Mouse (Mus musculus) left cerebral cortex, adult 8-10 months (tissue): Measurements from ENCODE around the gene Tmem86b. TPM values are rescaled to one million over a fixed set of nuclear protein-coding genes. Genes with fewer than 3 reads are reported as not detected.

Source experiments
- microRNA-seq, 2 experiments: library from miRNA; unstranded; fragments of <30 nt; microRNA quantifications; one replicate each; pipeline ENCODE4 v1.2.0; 2022
- total RNA-seq, 4 experiments: library from RNA; stranded (reverse); gene quantifications; 2 replicates each; pipeline ENCODE4 v1.2.4; 2022

The Tmem86b gene
- total RNA-seq, 4 experiments from 2014 or later = 9.1 to 12.5 (median 12.2) TPM

Small RNA genes within 50 kb of the gene (microRNA-seq; reads per million reads assigned to microRNA genes)
- gene Gm23577 = 0 reads per million in 2 experiments

Other genes starting within 250 kb of the Tmem86b start
- not detected for gene Gp6, start 233.7 kb downstream of the Tmem86b start, total RNA-seq
- 10 to 100 TPM; 27.5 to 29.5 (median 27.8) TPM for gene Rdh13, start 185.8 kb downstream of the Tmem86b start, total RNA-seq
- gene Eps8l1, start 170.7 kb downstream of the Tmem86b start, total RNA-seq = 1 to 10 TPM; 1.5 to 3.6 (median 2.9) TPM
- 100 to 1,000 TPM; 142 to 158 (median 151) TPM for gene Ppp1r12c, start 129.7 kb downstream of the Tmem86b start, total RNA-seq
- 10 to 100 TPM in 1 of 4 experiments, 1 to 10 TPM in 3; 7.5 to 10.9 (median 8.2) TPM for gene Tnnt1, start 115.0 kb downstream of the Tmem86b start, total RNA-seq
- gene Tnni3, start 107.2 kb downstream of the Tmem86b start, total RNA-seq = 1 to 10 TPM; 1.9 to 4.5 (median 4.1) TPM
- gene Dnaaf3, start 99.0 kb downstream of the Tmem86b start, total RNA-seq = under 1 TPM; 0.22 to 0.79 (median 0.30) TPM
- gene Syt5, start 83.9 kb downstream of the Tmem86b start, total RNA-seq = 100 to 1,000 TPM; 251 to 286 (median 266) TPM
- gene Ptprh, start 27.4 kb downstream of the Tmem86b start, total RNA-seq = 1 to 10 TPM in 3 of 4 experiments, under 1 TPM in 1; 0.79 to 1.7 (median 1.3) TPM
- 100 to 1,000 TPM; 118 to 128 (median 127) TPM for gene Ppp6r1, start 27.6 kb upstream of the Tmem86b start, total RNA-seq
- gene Hspbp1, start 53.6 kb upstream of the Tmem86b start, total RNA-seq = 10 to 100 TPM; 83.7 to 95.5 (median 89.4) TPM
- 100 to 1,000 TPM; 377 to 435 (median 401) TPM for gene Brsk1, start 59.2 kb upstream of the Tmem86b start, total RNA-seq
- under 1 TPM in 2 of 4 experiments, not detected in 2; 0.16 to 0.21 TPM for gene Tmem150b, start 93.8 kb upstream of the Tmem86b start, total RNA-seq
- 10 to 100 TPM; 22.0 to 31.3 (median 25.3) TPM for gene Kmt5c, start 108.7 kb upstream of the Tmem86b start, total RNA-seq
- 1 to 10 TPM; 5.1 to 8.7 (median 6.8) TPM for gene Cox6b2, start 121.7 kb upstream of the Tmem86b start, total RNA-seq
- not detected for gene Fam71e2, start 139.9 kb upstream of the Tmem86b start, total RNA-seq
- gene Il11, start 151.4 kb upstream of the Tmem86b start, total RNA-seq = under 1 TPM; 0.26 to 0.70 (median 0.39) TPM
- gene Tmem190, start 151.5 kb upstream of the Tmem86b start, total RNA-seq = not detected
- 1 to 10 TPM; 3.0 to 4.2 (median 3.1) TPM for gene Tmem238, start 158.2 kb upstream of the Tmem86b start, total RNA-seq
- 100 to 1,000 TPM; 329 to 537 (median 413) TPM for gene Rpl28, start 161.5 kb upstream of the Tmem86b start, total RNA-seq
- 100 to 1,000 TPM; 103 to 130 (median 112) TPM for gene Ube2s, start 181.2 kb upstream of the Tmem86b start, total RNA-seq
- gene Shisa7, start 213.3 kb upstream of the Tmem86b start, total RNA-seq = 100 to 1,000 TPM; 105 to 117 (median 110) TPM
- gene Isoc2b, start 238.8 kb upstream of the Tmem86b start, total RNA-seq = 1 to 10 TPM; 8.3 to 10.0 (median 9.1) TPM
- gene Isoc2a, start 245.7 kb upstream of the Tmem86b start, total RNA-seq = 10 to 100 TPM; 16.1 to 17.7 (median 17.1) TPM